Mouse (Mus musculus): ENCODE measurements around the gene Atxn1. TPM values are rescaled to one million over a fixed set of nuclear protein-coding genes. Genes with fewer than 3 reads are reported as not detected.

Atxn1 gene
- total and polyA plus RNA-seq, 3 experiments: 0.39 to 1.1 TPM; not detected in 1

DNA sequence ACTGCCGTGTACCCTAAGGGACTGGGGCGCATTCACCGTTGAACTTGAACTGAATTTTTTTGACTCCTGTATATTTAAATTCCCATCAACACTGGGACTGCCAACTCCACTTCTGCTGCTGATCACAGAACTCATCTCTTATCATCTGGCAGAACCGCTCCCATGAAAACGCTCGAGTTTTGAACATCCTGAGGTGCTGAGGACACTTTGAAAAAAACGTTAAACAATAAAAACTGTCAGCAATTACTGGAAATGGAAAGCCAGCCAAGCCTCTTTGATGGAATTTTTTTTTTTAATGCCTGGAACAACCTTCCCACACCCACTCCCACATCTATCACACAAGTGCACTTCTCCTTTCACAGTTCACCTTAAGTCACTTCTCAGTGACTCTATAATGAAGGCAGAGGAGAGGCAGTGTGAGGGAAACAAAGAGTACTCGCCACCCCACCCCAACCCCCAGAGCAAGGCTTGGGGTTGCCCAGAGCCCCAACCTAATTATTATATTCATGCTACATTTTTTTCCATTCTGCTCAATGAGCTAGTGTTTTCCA, 137.7 kb downstream of the Atxn1 start:
- no peaks in the 10 kb centered on the region for H3K36me3 ChIP-seq (ENCODE audit: control insufficient read depth in 1 of 2, insufficient read depth in 2 of 2, low read length in 2 of 2)
- H3K4me1 ChIP-seq (ENCODE audit: control insufficient read depth in 1 of 2, insufficient read depth in 2 of 2, low read length in 2 of 2): no peaks in the 10 kb centered on the region
- no peaks in the 10 kb centered on the region for H3K27me3 ChIP-seq (ENCODE audit: control insufficient read depth in 1 of 2, insufficient read depth in 2 of 2, low read length in 2 of 2)
- no peak for DNase-seq (ENCODE audit: low read depth, low spot score)
- no peak overlapping the region for H3K9ac ChIP-seq (ENCODE audit: control insufficient read depth, low read depth, low read length, poor library complexity, severe bottlenecking)
- no peaks in the 10 kb centered on the region for H3K79me2 ChIP-seq (ENCODE audit: control insufficient read depth, insufficient read depth, low read length, poor library complexity)
- no peak for TF ChIP-seq KAT2A (conservative IDR thresholded peaks at IDR 0.05; ENCODE audit: low read depth, low read length)
- no peak for TF ChIP-seq NRF1 (IDR thresholded peaks at IDR 0.05; ENCODE audit: insufficient read depth, low read depth, low read length, poor library complexity, severe bottlenecking)
- no peak for TF ChIP-seq GATA1 (IDR thresholded peaks at IDR 0.05; ENCODE audit: low read depth, low read length)
- TF ChIP-seq TBP (IDR thresholded peaks at IDR 0.05; ENCODE audit: low read depth, low read length): no peak
- no peak for TF ChIP-seq EP300 (IDR thresholded peaks at IDR 0.05; ENCODE audit: low read depth in 1 of 2, low read length in 2 of 2)
- TF ChIP-seq UBTF (IDR thresholded peaks at IDR 0.05; ENCODE audit: borderline replicate concordance, insufficient read depth, low read depth, low read length): no peak
- no peak for TF ChIP-seq TCF12 (IDR thresholded peaks at IDR 0.05; ENCODE audit: low read depth, low read length)
- TF ChIP-seq CHD2 (IDR thresholded peaks at IDR 0.05; ENCODE audit: low read length): no peak
- no peak for TF ChIP-seq USF2 (IDR thresholded peaks at IDR 0.05; ENCODE audit: borderline replicate concordance in 1 of 2, insufficient read depth in 1 of 2, low read depth in 1 of 2, low read length in 2 of 2)
- no peak for TF ChIP-seq POLR2A (IDR thresholded peaks at IDR 0.05; ENCODE audit: control insufficient read depth in 1 of 2, insufficient read depth in 1 of 2, low read depth in 1 of 2, low read length in 2 of 2, poor library complexity in 1 of 2)
- TF ChIP-seq SIN3A (IDR thresholded peaks at IDR 0.05; ENCODE audit: low read length): no peak
- no peak for TF ChIP-seq MAZ (IDR thresholded peaks at IDR 0.05; ENCODE audit: low read depth, low read length)
- no peak for TF ChIP-seq ELF1 (IDR thresholded peaks at IDR 0.05; ENCODE audit: low read depth, low read length)
- no peak for TF ChIP-seq MAFK (IDR thresholded peaks at IDR 0.05; ENCODE audit: borderline replicate concordance, low read depth, low read length)
- no peak for TF ChIP-seq USF1 (IDR thresholded peaks at IDR 0.05; ENCODE audit: low read depth, low read length)
- TF ChIP-seq CTCF (IDR thresholded peaks at IDR 0.05 in 2 of 3, conservative IDR thresholded peaks at IDR 0.05 in 1 of 3; ENCODE audit: control insufficient read depth in 1 of 3, insufficient read depth in 1 of 3, low read depth in 2 of 3, low read length in 3 of 3, poor library complexity in 1 of 3, severe bottlenecking in 1 of 3): no peak
- no peak for TF ChIP-seq TAL1 (IDR thresholded peaks at IDR 0.05; ENCODE audit: low read length)
- no peak overlapping the region for H3K4me3 ChIP-seq (ENCODE audit: control insufficient read depth in 1 of 2, insufficient read depth in 1 of 2, low read depth in 2 of 2, low read length in 2 of 2)
- H3K27ac ChIP-seq (ENCODE audit: control insufficient read depth, low read depth, low read length): no peak overlapping the region
- H3K9me3 ChIP-seq (replicated peaks; ENCODE audit: insufficient read depth, low read length): no peaks in the 10 kb centered on the region

DNA sequence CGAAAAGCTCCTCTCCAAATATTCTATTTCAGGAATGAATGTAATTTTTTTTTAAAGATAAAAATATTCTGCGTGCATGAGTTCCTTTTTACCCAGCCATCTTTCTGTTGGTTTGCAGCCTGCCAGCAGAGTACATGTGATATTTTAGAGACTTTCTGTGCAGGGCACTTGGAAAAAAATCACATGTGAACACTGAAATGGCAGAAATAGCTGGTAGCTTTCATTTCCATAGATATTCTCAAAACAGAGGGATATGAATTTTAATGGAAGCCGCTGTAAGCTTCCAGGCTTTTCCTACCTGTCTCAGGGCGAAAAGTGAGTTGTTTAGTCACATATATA, 142.3 kb downstream of the Atxn1 start:
- no peak overlapping the region for H3K9ac ChIP-seq (ENCODE audit: control insufficient read depth, low read depth, low read length, poor library complexity, severe bottlenecking)
- H3K4me1 ChIP-seq (ENCODE audit: control insufficient read depth in 1 of 2, insufficient read depth in 2 of 2, low read length in 2 of 2): no peaks in the 10 kb centered on the region
- no peak for DNase-seq (ENCODE audit: low read depth, low spot score)
- TF ChIP-seq RAD21 (IDR thresholded peaks at IDR 0.05; ENCODE audit: low read depth, low read length): no peak
- TF ChIP-seq CHD2 (IDR thresholded peaks at IDR 0.05; ENCODE audit: low read length): no peak
- TF ChIP-seq BHLHE40 (IDR thresholded peaks at IDR 0.05; ENCODE audit: borderline replicate concordance, low read depth, low read length): no peak
- TF ChIP-seq POLR2A (IDR thresholded peaks at IDR 0.05; ENCODE audit: control insufficient read depth in 1 of 2, insufficient read depth in 1 of 2, low read depth in 1 of 2, low read length in 2 of 2, poor library complexity in 1 of 2): no peak
- no peak for TF ChIP-seq USF2 (IDR thresholded peaks at IDR 0.05; ENCODE audit: borderline replicate concordance in 1 of 2, insufficient read depth in 1 of 2, low read depth in 1 of 2, low read length in 2 of 2)
- no peak for TF ChIP-seq KAT2A (conservative IDR thresholded peaks at IDR 0.05; ENCODE audit: low read depth, low read length)
- no peak for TF ChIP-seq MXI1 (IDR thresholded peaks at IDR 0.05; ENCODE audit: low read depth, low read length)
- TF ChIP-seq EP300 (IDR thresholded peaks at IDR 0.05; ENCODE audit: low read depth in 1 of 2, low read length in 2 of 2): no peak
- no peak for TF ChIP-seq POLR2AphosphoS2 (IDR thresholded peaks at IDR 0.05; ENCODE audit: low read length)
- no peak for TF ChIP-seq ZMIZ1 (IDR thresholded peaks at IDR 0.05; ENCODE audit: low read depth, low read length)
- TF ChIP-seq HCFC1 (IDR thresholded peaks at IDR 0.05; ENCODE audit: low read depth, low read length): no peak
- no peak for TF ChIP-seq MEF2A (IDR thresholded peaks at IDR 0.05; ENCODE audit: extremely low read depth, insufficient replicate concordance, low read depth, low read length, poor library complexity, severe bottlenecking)
- TF ChIP-seq MAFK (IDR thresholded peaks at IDR 0.05; ENCODE audit: borderline replicate concordance, low read depth, low read length): no peak
- TF ChIP-seq TAL1 (IDR thresholded peaks at IDR 0.05; ENCODE audit: low read length): no peak
- TF ChIP-seq JUND (IDR thresholded peaks at IDR 0.05; ENCODE audit: low read depth, low read length): no peak
- no peak for TF ChIP-seq MAX (IDR thresholded peaks at IDR 0.05; ENCODE audit: low read length)
- TF ChIP-seq MYB (IDR thresholded peaks at IDR 0.05; ENCODE audit: low read depth, low read length): no peak
- TF ChIP-seq E2F4 (IDR thresholded peaks at IDR 0.05; ENCODE audit: borderline replicate concordance, low read depth, low read length): no peak
- H3K9me3 ChIP-seq (replicated peaks; ENCODE audit: insufficient read depth, low read length): no peaks in the 10 kb centered on the region
- no peaks in the 10 kb centered on the region for H3K79me2 ChIP-seq (ENCODE audit: control insufficient read depth, insufficient read depth, low read length, poor library complexity)
- no peak overlapping the region for H3K4me3 ChIP-seq (ENCODE audit: control insufficient read depth in 1 of 2, insufficient read depth in 1 of 2, low read depth in 2 of 2, low read length in 2 of 2)
- no peak overlapping the region for H3K27ac ChIP-seq (ENCODE audit: control insufficient read depth, low read depth, low read length)
- H3K27me3 ChIP-seq (ENCODE audit: control insufficient read depth in 1 of 2, insufficient read depth in 2 of 2, low read length in 2 of 2): no peaks in the 10 kb centered on the region
- no peaks in the 10 kb centered on the region for H3K36me3 ChIP-seq (ENCODE audit: control insufficient read depth in 1 of 2, insufficient read depth in 2 of 2, low read length in 2 of 2)
